Mouse (Mus musculus): ENCODE measurements around the gene Dppa5a.
"Not testable (repeated sequence)": the region's sequence is repeated elsewhere in the genome, so short reads cannot be mapped to it uniquely, and the experiment has no call there.

Gene Dppa5a

GRCm38 (mm10) chr9:78364701-78365100 lies 3.3 kb downstream of the Dppa5a start:
- DNase-seq (ENCODE audit: low spot score) = no peak

- no peak for DNase-seq (ENCODE audit: low spot score)
Observed at GRCm38 (mm10) chr9:78363374-78363773, 4.6 kb downstream of the Dppa5a start.

GRCm38 (mm10) chr9:78360484-78360872 lies 7.5 kb downstream of the Dppa5a start:
- DNase-seq (ENCODE audit: low spot score) = no peak

GRCm38 (mm10) chr9:78359750-78360483 lies 8.1 kb downstream of the Dppa5a start:
- no peak for DNase-seq (ENCODE audit: low spot score)

- no peak for DNase-seq (ENCODE audit: low spot score)
Observed at GRCm38 (mm10) chr9:78358053-78358452, 9.9 kb downstream of the Dppa5a start.

GRCm38 (mm10) chr9:78355611-78356010 lies 12.4 kb downstream of the Dppa5a start, which contains the start of gene Gsta2:
Gene Gsta2, minus strand, starts transcription at chr9:78355788.
- DNase-seq (ENCODE audit: low spot score) = no peak

- DNase-seq (ENCODE audit: low spot score) = no peak
Observed at GRCm38 (mm10) chr9:78354665-78355578, 13.1 kb downstream of the Dppa5a start.

DNA sequence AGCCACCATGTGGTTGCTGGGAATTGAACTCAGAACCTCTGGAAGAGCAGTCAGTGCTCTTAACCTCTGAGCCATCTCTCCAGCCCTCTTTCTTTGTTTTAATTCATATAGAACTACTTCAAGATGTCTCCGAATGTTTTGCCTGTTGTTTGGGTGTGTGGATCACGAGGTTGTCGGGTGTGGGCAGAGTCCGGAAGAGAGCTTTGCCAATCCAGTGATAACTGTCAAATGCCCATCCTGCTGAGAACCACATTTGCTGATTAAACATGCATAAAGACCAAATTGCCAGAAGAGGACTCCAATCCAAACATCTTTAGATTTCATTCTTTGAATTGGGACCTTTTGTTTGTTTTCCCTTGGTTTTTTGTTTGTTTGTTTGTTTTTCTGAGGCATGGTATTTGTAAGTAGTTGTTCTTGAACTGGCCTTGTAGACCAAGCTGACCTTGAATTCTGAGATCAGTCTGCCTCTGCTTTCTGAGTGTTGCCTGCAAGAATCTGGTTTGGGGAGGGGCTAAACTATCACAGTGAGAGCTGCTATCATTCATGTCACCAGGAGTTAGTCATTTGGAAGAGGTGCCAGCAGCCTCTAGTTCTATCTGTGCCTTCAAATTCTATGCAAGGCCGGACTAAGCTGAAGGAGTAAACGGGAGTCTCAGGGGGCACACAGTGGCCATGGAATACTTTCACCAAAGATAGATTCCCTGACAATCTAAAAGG lies 16.3 kb downstream of the Dppa5a start:
- no peak for DNase-seq (ENCODE audit: low spot score)

GRCm38 (mm10) chr9:78350007-78350406 lies 18.0 kb downstream of the Dppa5a start:
- DNase-seq (ENCODE audit: low spot score) = not testable (repeated sequence)

DNA sequence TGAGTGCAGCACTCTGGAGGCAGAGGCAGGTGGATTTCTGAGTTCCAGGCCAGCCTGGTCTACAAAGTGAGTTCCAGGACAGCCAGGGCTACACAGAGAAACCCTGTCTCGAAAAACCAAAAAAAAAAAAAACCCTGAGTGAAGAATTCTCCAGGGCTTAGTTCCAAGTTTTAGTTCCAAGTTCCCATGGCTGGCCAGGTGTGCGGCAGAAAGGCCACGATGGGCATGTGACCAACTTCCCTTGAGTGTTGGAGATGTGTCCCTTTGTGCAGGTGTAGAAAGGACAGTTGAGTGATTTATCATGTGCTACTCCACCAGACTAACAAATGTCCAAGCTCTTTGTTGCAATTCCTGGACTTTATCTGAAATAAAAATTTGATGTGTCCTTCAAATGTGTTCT lies 18.8 kb downstream of the Dppa5a start:
- not testable (repeated sequence) for DNase-seq (ENCODE audit: low spot score)

DNA sequence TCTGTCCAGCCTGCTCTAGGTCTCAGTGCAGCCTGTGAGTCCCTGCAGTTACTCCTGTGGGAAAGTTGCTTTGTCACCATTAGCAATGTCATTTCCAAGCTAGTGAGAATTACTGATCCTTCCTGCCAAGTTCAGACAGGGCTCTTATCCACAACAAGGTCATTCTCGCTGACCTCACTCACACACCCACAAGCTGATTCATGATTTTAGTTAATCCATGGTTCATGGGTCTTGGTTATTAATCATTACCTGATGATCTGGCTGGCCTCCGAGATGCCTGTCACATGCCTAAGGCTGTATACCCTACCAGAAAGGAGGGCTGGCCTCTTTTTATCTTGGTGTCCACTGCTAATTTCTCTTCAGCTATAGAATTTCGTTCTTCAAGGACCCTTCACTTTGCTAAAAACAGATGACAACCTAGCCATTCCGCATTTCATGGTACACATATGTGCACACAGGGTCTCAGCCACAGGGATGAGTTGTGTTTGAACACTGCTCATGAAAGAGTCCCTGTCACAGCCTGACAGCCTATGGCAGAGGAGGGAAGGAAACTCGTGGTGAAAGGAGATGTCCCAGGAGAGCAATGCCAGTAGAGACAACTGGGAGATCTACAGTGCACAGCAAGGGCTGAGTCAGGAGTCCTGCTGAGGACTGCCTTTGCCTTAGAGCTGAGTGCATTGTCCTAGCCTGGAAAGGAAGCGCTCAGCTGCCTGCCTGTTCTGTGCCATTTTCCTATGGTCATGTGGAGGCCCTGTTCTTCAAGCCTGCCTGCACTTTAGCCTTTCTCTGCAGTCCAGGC lies 19.6 kb downstream of the Dppa5a start:
- not testable (repeated sequence) for DNase-seq (ENCODE audit: low spot score)

GRCm38 (mm10) chr9:78347004-78347403 lies 21.0 kb downstream of the Dppa5a start:
- no peak for DNase-seq (ENCODE audit: low spot score)

- not testable (repeated sequence) for DNase-seq (ENCODE audit: low spot score)
Observed at GRCm38 (mm10) chr9:78345235-78345634, 22.7 kb downstream of the Dppa5a start.

GRCm38 (mm10) chr9:78343055-78343454 lies 24.9 kb downstream of the Dppa5a start:
- DNase-seq (ENCODE audit: low spot score) = not testable (repeated sequence)

DNA sequence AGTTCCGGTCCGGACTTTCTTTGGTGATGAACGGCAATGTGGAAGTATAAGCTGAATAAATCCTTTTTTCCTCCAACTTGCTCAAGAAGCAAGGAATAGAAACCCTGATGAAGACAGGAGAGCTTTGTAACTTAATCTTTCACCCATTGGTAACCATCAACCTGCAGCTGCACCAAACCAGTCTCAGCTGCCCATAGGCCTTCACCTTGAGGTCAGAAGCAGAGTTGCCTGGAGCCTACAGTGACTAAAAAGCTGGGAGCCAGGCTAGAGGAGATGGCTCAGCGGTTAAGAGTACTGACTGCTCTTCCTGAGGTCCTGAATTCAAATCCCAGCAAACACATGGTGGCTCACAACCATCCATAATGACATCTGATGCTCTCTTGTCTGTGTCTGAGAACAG lies 25.5 kb downstream of the Dppa5a start:
- not testable (repeated sequence) for DNase-seq (ENCODE audit: low spot score)

DNA sequence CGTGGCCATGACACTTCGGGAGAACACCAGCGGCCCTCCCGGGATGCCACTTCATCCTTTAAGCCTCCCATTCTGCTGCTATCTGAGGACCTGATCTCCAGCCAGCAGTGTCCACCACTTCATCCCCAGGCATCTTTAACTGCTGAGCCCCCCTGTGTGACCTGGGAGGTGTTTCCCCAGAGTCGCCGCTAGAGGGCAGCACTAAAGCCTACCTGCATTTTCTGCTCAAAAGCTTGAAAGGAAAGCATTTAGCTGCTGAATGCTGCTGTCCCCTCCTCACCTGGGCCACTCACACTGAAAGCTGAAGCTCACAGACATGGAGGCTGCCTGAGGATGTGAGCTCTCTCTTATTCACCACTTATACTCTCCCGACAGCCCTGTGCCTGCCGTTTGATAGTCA lies 27.7 kb downstream of the Dppa5a start:
- not testable (repeated sequence) for DNase-seq (ENCODE audit: low spot score)

DNA sequence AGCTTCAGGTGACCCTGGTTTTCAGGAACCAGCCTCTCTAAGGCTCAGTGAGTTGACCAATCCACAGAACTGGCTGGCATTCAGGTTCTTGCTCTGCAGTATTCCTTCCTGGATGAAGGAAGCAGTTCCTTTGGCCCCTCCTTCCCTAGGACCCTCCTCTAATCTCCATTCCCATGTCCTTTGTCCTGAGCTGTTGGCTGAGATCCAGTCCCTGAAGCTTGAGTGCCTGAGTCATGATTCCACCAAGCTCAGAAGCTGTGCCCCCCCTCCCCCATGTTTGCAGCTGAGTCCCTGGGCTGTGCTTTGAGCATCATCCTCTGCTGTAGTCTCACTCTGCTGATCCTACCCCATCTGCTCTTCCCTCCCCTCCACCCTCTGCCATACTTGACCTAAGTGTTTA lies 30.9 kb downstream of the Dppa5a start:
- not testable (repeated sequence) for DNase-seq (ENCODE audit: low spot score)

DNA sequence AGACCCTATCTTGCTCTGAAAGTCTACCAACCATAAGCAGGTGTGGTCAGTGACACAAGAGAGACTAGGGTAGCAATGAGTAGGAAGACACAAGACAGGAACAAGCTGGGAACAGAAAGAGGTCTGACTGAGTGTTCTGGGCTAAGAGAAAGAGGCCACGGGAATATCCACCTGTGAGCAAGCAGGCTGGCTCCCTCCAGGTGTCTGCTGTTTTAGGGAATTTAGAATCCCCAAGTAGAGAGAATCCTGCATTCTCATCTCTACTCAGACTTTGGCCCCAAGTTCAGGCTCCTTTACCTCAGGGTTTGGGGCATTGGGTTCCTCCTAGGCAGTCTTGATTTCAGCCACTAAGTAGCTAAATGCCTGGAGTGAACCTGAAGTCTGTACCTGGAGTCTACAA lies 40.7 kb downstream of the Dppa5a start, which contains the start of gene Omt2b:
Omt2b (plus strand) TSS at position 301 of the 400 bp plus-strand sequence.
- DNase-seq (ENCODE audit: low spot score) = not testable (repeated sequence)

DNA sequence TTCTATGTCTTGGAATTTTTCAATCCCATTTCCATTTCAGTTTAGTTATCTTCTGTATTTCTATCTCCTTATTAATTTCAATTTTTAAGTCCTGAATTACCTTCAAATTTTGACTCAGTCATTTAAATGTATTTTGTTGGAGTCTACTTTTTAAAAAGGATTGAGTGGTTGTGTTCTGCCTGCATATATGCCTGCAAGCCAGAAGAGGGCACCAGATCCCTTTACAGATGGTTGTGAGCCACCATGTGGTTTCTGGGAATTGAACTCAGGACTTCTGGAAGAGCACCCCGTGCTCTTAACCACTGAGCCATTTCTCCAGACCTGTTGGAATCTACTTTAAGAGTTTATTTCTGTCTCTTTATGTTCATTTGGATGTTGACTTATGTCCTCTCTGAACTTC lies 48.5 kb downstream of the Dppa5a start:
- DNase-seq (ENCODE audit: low spot score) = no peak
